Mouse (Mus musculus) liver, postnatal 0 days (tissue): ENCODE results near the gene Xpo6.

Experiments used
- CTCF ChIP-seq: sonication (generic); IDR thresholded peaks from 2 replicates; pipeline ENCODE4 v1.5.1; 2016; ENCODE audit warnings: antibody characterized with exemption, low read depth
- EP300 ChIP-seq: IDR thresholded peaks from 2 replicates; pipeline ENCODE4 v1.6.1; 2016; ENCODE audit warnings: antibody characterized with exemption, low read depth, mild to moderate bottlenecking

GRCm38 (mm10) chr7:126127673-126128072 lies 72.6 kb downstream of the Xpo6 start:
- TF ChIP-seq CTCF (no peak), EP300 (no peak)
